Mouse (Mus musculus): ENCODE data around the gene Olfr1337.
"Not testable (repeated sequence)": the region's sequence is repeated elsewhere in the genome, so short reads cannot be mapped to it uniquely, and the experiment has no call there.

Gene Olfr1337

DNA sequence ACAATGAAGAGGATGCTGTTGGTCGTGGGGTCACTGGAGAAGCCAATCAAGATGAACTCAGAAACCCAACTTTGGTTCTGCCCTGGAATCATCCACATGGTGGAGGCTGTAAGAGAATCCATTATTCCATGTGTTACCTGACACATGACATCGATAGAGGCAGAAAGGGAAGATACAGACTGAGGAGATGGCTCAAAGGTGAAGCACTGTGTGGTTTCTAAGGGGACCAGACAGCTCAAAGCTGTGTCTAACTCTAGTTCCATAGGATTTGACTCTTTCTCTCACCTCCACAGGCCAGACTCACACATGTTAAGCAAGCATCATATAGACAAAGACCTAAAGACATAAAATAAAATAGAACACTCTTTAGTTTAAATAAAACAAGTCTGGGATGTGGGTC, at the start of gene Olfr1337:
TSS of gene Olfr1337 (minus strand) at position 101 of the 400 bp plus-strand sequence.
- no peak for DNase-seq

GRCm38 (mm10) chr4:118818921-118819320, 36.5 kb upstream of the Olfr1337 start:
- DNase-seq: no peak

DNA sequence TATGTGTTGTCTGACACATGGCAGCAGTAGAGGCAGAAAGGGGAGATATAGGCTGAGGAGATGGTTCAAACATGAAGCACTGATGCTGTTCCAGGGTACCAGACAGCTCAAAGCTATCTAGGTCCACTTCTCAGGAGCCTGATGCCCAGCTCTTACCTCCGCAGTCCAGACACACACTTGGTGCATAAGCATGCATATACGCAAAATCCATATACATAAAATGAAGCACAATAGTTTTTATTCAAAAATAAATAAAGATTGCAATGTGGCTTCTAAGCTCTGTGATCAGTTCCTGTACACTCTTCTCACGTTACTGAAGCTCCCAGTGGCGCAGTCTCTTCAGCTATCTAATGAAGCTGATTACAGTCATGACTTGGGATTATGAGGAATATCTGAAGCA, 27.5 kb upstream of the Olfr1337 start, which contains the start of gene Olfr1335:
TSS of gene Olfr1335 (minus strand) at position 101 of the 400 bp plus-strand sequence.
- no peak for DNase-seq

GRCm38 (mm10) chr4:118792796-118793195, 10.4 kb upstream of the Olfr1337 start:
- DNase-seq: not testable (repeated sequence)

DNA sequence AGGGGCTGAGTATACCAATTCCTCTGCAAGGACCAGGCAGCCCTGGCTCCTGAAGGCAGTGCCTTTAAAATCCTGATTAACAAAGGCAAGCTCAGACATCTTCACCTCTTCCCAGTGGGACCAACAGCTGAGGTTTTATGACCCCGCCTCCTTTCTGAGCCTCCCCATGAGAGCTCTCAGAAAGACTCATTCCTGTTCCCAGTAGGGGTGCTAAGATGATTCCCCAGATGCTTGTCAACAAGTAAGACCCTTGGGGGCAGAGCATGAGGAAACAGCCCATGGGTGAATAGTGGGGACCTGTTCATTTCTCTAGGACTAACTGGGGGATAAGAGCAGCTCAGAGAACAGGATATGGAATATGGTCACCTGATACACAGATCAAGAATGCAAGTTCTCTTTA, 23.7 kb downstream of the Olfr1337 start, which contains the start of gene Olfr1338:
TSS of gene Olfr1338 (minus strand) at position 101 of the 400 bp plus-strand sequence.
- DNase-seq: no peak

DNA sequence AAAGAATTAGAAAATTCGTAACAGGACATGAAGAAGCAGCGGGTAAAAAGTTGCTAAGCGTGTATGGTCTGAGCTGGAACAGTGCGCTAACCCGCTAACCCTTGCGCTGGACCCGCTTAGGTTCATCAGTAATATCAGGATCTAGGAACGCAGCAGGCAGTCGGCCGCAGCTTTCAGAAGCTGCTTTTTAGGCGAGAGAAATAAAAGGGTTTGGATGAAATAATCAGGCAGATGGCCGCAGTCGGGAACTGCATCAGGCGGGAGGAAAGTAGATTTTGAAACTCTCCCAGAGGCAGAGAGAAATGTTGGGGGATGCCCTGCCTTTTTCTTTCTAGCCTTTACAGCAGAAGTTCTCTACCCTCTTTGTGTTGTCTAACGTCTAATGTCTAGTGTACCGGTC, 40.5 kb downstream of the Olfr1337 start:
- no peak for DNase-seq

DNA sequence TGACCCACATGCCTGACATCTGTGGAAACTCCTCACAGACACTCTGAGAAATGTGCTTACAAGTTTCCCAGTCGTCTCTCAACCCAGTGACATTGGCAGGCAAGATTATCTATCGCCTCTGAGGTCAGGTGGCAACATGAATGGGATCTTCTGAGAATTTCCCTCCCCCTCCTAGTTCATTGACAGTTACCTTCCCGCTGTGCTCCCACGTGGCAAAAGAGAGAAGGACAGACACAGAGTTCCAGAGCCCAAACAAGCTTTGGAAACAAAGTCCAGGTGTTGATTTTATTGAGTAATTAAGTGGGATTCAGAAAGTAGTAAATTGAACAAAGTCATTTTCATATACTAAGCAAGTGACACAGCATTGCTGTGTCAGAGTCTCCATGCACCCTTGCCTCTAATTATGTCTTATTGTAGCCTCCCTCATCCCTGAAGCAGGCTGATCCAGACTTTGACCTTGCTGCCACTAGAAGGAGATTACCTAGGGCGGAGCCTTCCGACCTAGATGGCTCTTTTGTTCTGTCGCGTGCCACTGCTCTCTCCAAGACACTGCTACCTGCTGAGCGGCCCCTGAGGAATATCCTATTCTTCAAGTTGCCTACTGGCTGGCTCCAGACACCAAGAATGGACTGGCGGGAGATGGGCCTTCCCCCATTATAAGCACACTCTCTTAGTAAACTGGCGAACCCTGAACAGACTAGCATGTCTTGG, 41.2 kb downstream of the Olfr1337 start:
- no peak for DNase-seq

DNA sequence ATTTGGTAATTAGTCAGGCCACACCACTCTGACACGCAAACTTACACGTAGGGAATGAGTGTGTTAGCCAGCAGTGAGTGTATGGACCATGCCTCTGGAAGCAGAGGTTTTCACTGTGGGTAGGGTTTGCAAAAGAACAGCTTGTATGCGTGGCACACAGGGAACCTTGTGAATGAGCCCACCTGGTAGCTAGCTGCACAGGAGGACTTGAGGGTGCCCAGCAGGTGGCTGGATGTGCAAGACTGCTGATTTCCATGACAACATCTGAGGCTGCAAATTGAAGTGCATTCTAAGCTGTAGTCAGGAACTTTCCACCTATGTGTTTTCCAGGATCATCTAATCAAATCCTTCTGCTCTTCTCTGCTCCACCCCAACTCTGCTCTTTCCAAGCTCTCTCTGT, 42.8 kb downstream of the Olfr1337 start:
- DNase-seq: no peak

GRCm38 (mm10) chr4:118731875-118732274, 50.5 kb downstream of the Olfr1337 start, which contains the start of gene Olfr1339:
Gene Olfr1339, plus strand, starts transcription at chr4:118732175.
- no peak for DNase-seq

Data from thymus, postnatal 25 days (tissue).